Mouse (Mus musculus) C2C12 (cell line): ENCODE measurements at regions not wholly inside any gene's neighbourhood (a gene's known extent, or its start where the extent isn't known, plus 50 kb on each side); places are given as distances from the start of the nearest gene placed in this dataset.

Source experiments
- H3K27me3 ChIP-seq: one replicate; pipeline ENCODE4 v1.6.1; 2011; ENCODE audit not compliant: control insufficient read depth, insufficient read depth, insufficient read length
- H3K36me3 ChIP-seq: one replicate; pipeline ENCODE4 v1.6.1; 2011; ENCODE audit not compliant: control insufficient read depth, insufficient read depth
- H3K4me3 ChIP-seq: one replicate; pipeline ENCODE4 v1.5.1; 2011; ENCODE audit warnings: mild to moderate bottlenecking, control low read depth; ENCODE audit not compliant: poor library complexity, insufficient read depth, severe bottlenecking
- H3K79me2 ChIP-seq: one replicate; pipeline ENCODE4 v1.6.1; 2011; ENCODE audit not compliant: control insufficient read depth, insufficient read depth
- H3K79me3 ChIP-seq: one replicate; pipeline ENCODE4 v1.6.1; 2011; ENCODE audit warnings: low read depth, control low read depth
- H3ac ChIP-seq: one replicate; pipeline ENCODE3; 2011; ENCODE audit warnings: low read depth; ENCODE audit not compliant: control insufficient read depth, insufficient read length
- CEBPB ChIP-seq: IDR thresholded peaks from one replicate; pipeline ENCODE4 v1.6.1; 2011; ENCODE audit warnings: low read depth, mild to moderate bottlenecking, control low read depth, moderate library complexity
- CTCF ChIP-seq: IDR thresholded peaks from one replicate; pipeline ENCODE4 v1.5.1; 2011; ENCODE audit not compliant: control insufficient read depth, insufficient read depth, insufficient read length
- FOSL1 ChIP-seq: IDR thresholded peaks from one replicate; pipeline ENCODE4 v1.8.0; 2011; ENCODE audit warnings: mild to moderate bottlenecking, low read length; ENCODE audit not compliant: poor library complexity, insufficient read depth, severe bottlenecking
- MAX ChIP-seq: IDR thresholded peaks from one replicate; pipeline ENCODE4 v1.6.1; 2011; ENCODE audit warnings: mild to moderate bottlenecking, control low read depth
- MYOD1 ChIP-seq: IDR thresholded peaks from one replicate; pipeline ENCODE4 v1.6.1; 2011; ENCODE audit warnings: low read depth; ENCODE audit not compliant: control insufficient read depth, insufficient read length
- MYOG ChIP-seq: IDR thresholded peaks from one replicate; pipeline ENCODE4 v1.6.1; 2011; ENCODE audit not compliant: control insufficient read depth, insufficient read length; ENCODE audit errors: extremely low read depth
- USF1 ChIP-seq: IDR thresholded peaks from one replicate; pipeline ENCODE4 v1.6.1; 2011; ENCODE audit warnings: low read depth, mild to moderate bottlenecking, control low read depth, moderate library complexity

DNA sequence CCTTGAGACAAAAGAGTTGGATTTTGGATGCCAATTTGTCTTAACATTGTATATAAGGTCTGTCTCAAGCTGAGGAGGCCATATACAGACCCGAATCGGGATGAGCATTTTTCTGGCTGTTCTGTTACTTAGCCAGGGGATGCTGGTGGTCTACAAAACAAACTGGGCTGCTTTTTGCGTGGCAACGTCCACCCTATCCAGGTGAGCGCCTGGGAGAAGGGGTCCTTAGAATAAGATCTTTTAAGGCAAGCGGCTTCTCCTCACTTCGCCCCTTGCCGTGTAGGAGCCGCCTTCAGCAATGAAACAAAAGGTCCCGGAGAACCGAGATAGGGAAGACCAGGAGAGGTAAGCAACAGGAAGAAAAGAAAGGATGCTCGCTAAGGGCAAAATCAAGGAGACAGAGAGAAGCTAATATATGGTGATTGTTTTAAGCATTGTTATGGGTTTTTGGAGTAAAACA, 171.2 kb upstream of the 9630041A04Rik start:
- TF ChIP-seq MYOD1 (no peak), CTCF (no peak), USF1 (no peak), MYOG (no peak), FOSL1 (no peak), CEBPB (no peak), MAX (no peak)
- H3ac ChIP-seq, result no peak overlapping the region
- no peaks in the 10 kb centered on the region for H3K36me3 ChIP-seq
- no peaks in the 10 kb centered on the region for H3K79me3 ChIP-seq
- H3K79me2 ChIP-seq, result no peaks in the 10 kb centered on the region
- peaks cover 8% of the 10 kb centered on the region for H3K27me3 ChIP-seq
- no peak overlapping the region for H3K4me3 ChIP-seq

DNA sequence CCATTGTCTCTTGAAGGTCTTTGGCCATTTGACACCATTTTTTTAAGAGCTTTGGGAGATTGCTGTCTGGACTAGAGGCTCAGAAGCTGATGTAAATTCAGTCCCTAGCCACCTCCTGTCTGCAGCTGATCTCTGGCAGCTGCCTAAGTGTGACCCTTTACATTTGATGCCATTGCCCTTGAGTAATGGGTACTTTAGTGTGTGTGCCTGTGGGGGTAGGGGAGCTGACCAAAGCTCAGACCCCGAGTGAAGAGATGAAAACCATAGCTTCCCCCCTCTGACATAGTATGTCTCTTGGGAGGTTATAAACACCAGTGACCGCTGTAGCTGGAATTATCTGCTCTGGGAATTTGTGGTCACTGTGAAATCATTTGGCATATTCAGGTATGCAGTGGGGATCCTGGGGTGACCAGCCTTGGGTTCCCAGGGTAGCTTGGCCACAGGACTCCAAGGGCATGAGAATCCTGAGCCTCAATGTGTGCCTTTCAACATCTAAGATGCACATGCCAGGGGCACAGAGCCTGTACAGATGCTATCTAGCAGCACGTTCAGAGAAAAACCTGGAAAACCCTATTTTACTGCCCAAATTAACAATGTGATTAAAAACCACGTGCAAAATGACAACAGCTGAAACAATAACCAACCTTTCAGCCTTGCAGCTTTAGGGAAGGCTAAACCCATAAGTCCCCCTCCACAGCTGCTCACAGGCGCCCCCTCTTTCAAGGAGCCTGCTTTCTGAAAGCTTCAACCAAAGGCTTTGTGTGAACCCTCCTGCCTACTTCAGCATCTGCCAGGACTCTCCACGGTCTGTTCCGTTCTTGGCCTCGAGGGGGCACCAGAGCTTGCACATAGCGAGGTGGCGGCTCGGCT, 171.9 kb upstream of the 9630041A04Rik start:
- no peak overlapping the region for H3K4me3 ChIP-seq
- no peaks in the 10 kb centered on the region for H3K36me3 ChIP-seq
- H3ac ChIP-seq, result no peak overlapping the region
- H3K27me3 ChIP-seq, result peaks cover 8% of the 10 kb centered on the region
- TF ChIP-seq USF1 (no peak), MAX (no peak), CEBPB (no peak), MYOG (no peak), CTCF (peak; percentile 83)
- H3K79me3 ChIP-seq, result no peaks in the 10 kb centered on the region
- H3K79me2 ChIP-seq, result no peaks in the 10 kb centered on the region

DNA sequence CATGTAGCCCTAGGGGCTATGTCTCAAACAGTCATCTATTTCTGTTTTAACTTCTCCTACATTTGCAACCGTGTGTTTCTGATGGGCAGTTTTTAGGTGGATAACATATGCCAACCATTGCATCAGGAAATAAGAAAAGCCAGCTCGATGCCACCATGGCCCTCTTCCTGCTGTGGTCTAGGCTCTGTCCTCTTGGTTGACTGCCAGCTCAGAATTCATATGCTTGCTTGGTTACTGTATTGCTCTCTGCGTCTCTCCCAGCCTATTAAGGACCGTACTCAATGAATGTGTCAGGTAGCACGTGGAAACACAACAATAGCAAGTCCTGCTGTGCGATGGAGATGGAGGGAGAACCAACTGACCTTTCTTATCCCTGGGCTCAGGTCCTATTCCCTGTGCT, 174.4 kb upstream of the 9630041A04Rik start:
- Histone ChIP-seq H3K79me3 (no peaks in the 10 kb centered on the region), H3ac (no peak overlapping the region), H3K79me2 (no peaks in the 10 kb centered on the region), H3K4me3 (no peak overlapping the region), H3K27me3 (peaks cover 4% of the 10 kb centered on the region), H3K36me3 (no peaks in the 10 kb centered on the region)
- TF ChIP-seq MAX (no peak), USF1 (no peak), CEBPB (no peak), CTCF (no peak), FOSL1 (no peak), MYOD1 (no peak)

DNA sequence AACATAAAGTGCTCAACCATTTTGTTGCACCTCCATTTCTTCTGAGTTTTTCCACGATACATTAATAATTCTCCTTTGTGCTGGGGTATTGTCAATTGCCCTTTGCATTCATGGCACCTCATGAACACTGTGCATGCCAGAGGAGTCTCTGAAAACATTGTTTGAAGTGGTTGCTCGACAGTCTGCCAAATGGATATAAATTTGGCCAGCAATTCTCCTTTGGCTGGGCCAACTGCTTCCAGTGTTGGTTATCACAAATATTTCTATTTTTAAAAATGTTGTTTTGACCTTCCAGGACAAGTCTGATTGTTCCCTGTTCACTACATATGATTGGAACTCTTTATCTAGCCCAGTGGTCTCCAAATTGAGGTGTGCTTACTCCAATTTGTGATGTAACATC, 184.1 kb upstream of the 9630041A04Rik start:
- Histone ChIP-seq H3K79me3 (no peaks in the 10 kb centered on the region), H3K4me3 (no peak overlapping the region), H3K79me2 (no peaks in the 10 kb centered on the region), H3ac (no peak overlapping the region), H3K27me3 (no peaks in the 10 kb centered on the region), H3K36me3 (no peaks in the 10 kb centered on the region)
- TF ChIP-seq MYOD1 (no peak), MAX (no peak), CTCF (no peak), USF1 (no peak), MYOG (no peak), CEBPB (no peak), FOSL1 (no peak)

DNA sequence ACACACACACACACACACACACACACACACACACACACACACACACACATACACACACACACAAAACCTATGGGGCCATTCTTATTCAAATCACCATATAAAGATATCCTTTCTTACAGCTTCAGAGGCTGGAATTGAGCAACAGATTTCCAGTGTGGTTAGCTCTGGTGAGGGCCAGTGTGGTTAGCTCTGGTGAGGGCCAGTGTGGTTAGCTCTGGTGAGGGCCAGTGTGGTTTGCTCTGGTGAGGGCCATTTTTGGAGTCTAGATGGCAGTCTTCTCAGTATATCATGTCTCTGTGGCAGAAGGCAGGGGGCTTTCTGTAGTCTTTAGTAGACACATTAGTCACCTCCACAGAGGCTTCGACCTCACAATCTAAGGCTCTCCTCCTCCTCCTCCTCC, 191.5 kb upstream of the 9630041A04Rik start:
- Histone ChIP-seq H3ac (no peak overlapping the region), H3K27me3 (no peaks in the 10 kb centered on the region), H3K79me2 (no peaks in the 10 kb centered on the region), H3K79me3 (no peaks in the 10 kb centered on the region), H3K36me3 (no peaks in the 10 kb centered on the region), H3K4me3 (no peak overlapping the region)
- TF ChIP-seq CTCF, result no peak
- TF ChIP-seq MYOD1, result no peak
- TF ChIP-seq MYOG, result no peak
- no peak for TF ChIP-seq CEBPB
- no peak for TF ChIP-seq MAX
- no peak for TF ChIP-seq USF1
- no peak for TF ChIP-seq FOSL1

DNA sequence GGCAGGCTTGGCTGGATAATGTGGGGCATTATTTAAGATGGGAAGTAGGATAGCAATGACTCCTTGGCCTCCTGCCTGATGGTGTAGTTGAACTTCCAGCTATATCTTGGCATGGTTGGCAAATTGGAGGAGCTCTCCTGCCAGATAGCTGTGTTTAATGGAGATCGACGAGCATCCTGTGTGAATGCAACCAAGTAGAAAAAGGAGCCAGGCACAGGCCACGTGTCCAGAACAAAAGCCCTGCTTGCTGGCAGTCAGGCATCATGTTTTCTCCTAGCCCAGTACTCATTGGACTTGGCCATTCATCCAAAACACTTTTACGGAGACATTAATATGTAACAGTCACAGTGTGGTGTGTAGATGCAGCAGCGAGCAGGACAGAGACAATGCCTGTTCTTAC, 211.8 kb upstream of the 9630041A04Rik start:
- H3K79me2 ChIP-seq, result no peaks in the 10 kb centered on the region
- H3ac ChIP-seq, result no peak overlapping the region
- no peaks in the 10 kb centered on the region for H3K79me3 ChIP-seq
- TF ChIP-seq MAX, result no peak
- TF ChIP-seq MYOG, result no peak
- no peak for TF ChIP-seq USF1
- TF ChIP-seq FOSL1, result no peak
- TF ChIP-seq CTCF, result no peak
- no peak for TF ChIP-seq CEBPB
- no peak for TF ChIP-seq MYOD1
- H3K27me3 ChIP-seq, result no peaks in the 10 kb centered on the region
- no peak overlapping the region for H3K4me3 ChIP-seq
- H3K36me3 ChIP-seq, result no peaks in the 10 kb centered on the region
